Mouse (Mus musculus): ENCODE data around the gene Dusp1. TPM values are rescaled to one million over a fixed set of nuclear protein-coding genes. Genes with fewer than 3 reads are reported as not detected.

Gene Dusp1
- polyA plus RNA-seq, 1 experiment from 2014 or later, result 35.7 TPM

GRCm38 (mm10) chr17:26594171-26594570 lies 32.2 kb upstream of the Dusp1 start:
- DNase-seq (ENCODE audit: low spot score) (no peak), ATAC-seq (replicated peaks; ENCODE audit: low FRiP score) (no peak)
- no peak overlapping the region for H3K4me2 ChIP-seq (ENCODE audit: low read depth, low read length, severe bottlenecking)
- 87% methylated on average over 7 of the region's 7 CpGs for WGBS
- no peaks in the 10 kb centered on the region for H3K36me3 ChIP-seq (ENCODE audit: control insufficient read depth, insufficient read depth, low read length)
- no peaks in the 10 kb centered on the region for H3K27me3 ChIP-seq (ENCODE audit: control insufficient read depth, insufficient read depth, low read length)
- no peaks in the 10 kb centered on the region for H3K9me3 ChIP-seq (ENCODE audit: control insufficient read depth, low read length)
- no peak overlapping the region for H3K27ac ChIP-seq (ENCODE audit: low read depth, low read length)
- no peaks in the 10 kb centered on the region for H3K4me1 ChIP-seq (replicated peaks; ENCODE audit: control insufficient read depth, insufficient read depth, low read length)
- H3K9ac ChIP-seq (ENCODE audit: low read length), result no peak overlapping the region
- no peak overlapping the region for H3K4me3 ChIP-seq (ENCODE audit: low read depth, low read length)

GRCm38 (mm10) chr17:26593199-26593598 lies 31.3 kb upstream of the Dusp1 start:
- no peaks in the 10 kb centered on the region for H3K4me1 ChIP-seq (replicated peaks; ENCODE audit: control insufficient read depth, insufficient read depth, low read length)
- ATAC-seq (replicated peaks; ENCODE audit: low FRiP score) (no peak), DNase-seq (ENCODE audit: low spot score) (no peak)
- no peaks in the 10 kb centered on the region for H3K9me3 ChIP-seq (ENCODE audit: control insufficient read depth, low read length)
- no peak overlapping the region for H3K4me3 ChIP-seq (ENCODE audit: low read depth, low read length)
- H3K36me3 ChIP-seq (ENCODE audit: control insufficient read depth, insufficient read depth, low read length), result no peaks in the 10 kb centered on the region
- 93% methylated on average over 5 of the region's 5 CpGs for WGBS
- no peak overlapping the region for H3K4me2 ChIP-seq (ENCODE audit: low read depth, low read length, severe bottlenecking)
- no peak overlapping the region for H3K9ac ChIP-seq (ENCODE audit: low read length)
- H3K27me3 ChIP-seq (ENCODE audit: control insufficient read depth, insufficient read depth, low read length), result no peaks in the 10 kb centered on the region
- H3K27ac ChIP-seq (ENCODE audit: low read depth, low read length), result no peak overlapping the region

GRCm38 (mm10) chr17:26592510-26592909 lies 30.6 kb upstream of the Dusp1 start:
- Histone ChIP-seq H3K36me3 (ENCODE audit: control insufficient read depth, insufficient read depth, low read length) (no peaks in the 10 kb centered on the region), H3K27ac (ENCODE audit: low read depth, low read length) (no peak overlapping the region), H3K4me1 (replicated peaks; ENCODE audit: control insufficient read depth, insufficient read depth, low read length) (no peaks in the 10 kb centered on the region), H3K9me3 (ENCODE audit: control insufficient read depth, low read length) (no peaks in the 10 kb centered on the region), H3K27me3 (ENCODE audit: control insufficient read depth, insufficient read depth, low read length) (no peaks in the 10 kb centered on the region), H3K9ac (ENCODE audit: low read length) (no peak overlapping the region), H3K4me3 (ENCODE audit: low read depth, low read length) (no peak overlapping the region), H3K4me2 (ENCODE audit: low read depth, low read length, severe bottlenecking) (no peak overlapping the region)
- ATAC-seq (replicated peaks; ENCODE audit: low FRiP score), result no peak
- DNase-seq (ENCODE audit: low spot score), result no peak
- 93% methylated on average over 4 of the region's 4 CpGs for WGBS

GRCm38 (mm10) chr17:26587961-26588487 lies 26.1 kb upstream of the Dusp1 start:
- no peak for DNase-seq (ENCODE audit: low spot score)
- H3K9ac ChIP-seq (ENCODE audit: low read length), result no peak overlapping the region
- no peaks in the 10 kb centered on the region for H3K9me3 ChIP-seq (ENCODE audit: control insufficient read depth, low read length)
- no peak overlapping the region for H3K4me3 ChIP-seq (ENCODE audit: low read depth, low read length)
- WGBS, result 95% methylated on average over 12 of the region's 12 CpGs
- H3K36me3 ChIP-seq (ENCODE audit: control insufficient read depth, insufficient read depth, low read length), result no peaks in the 10 kb centered on the region
- H3K4me1 ChIP-seq (replicated peaks; ENCODE audit: control insufficient read depth, insufficient read depth, low read length), result no peaks in the 10 kb centered on the region; the same call in 1 of the 2 replicates
- H3K4me2 ChIP-seq (ENCODE audit: low read depth, low read length, severe bottlenecking), result no peak overlapping the region
- H3K27ac ChIP-seq (ENCODE audit: low read depth, low read length), result no peak overlapping the region
- no peaks in the 10 kb centered on the region for H3K27me3 ChIP-seq (ENCODE audit: control insufficient read depth, insufficient read depth, low read length)
- ATAC-seq (replicated peaks; ENCODE audit: low FRiP score), result no peak

- Histone ChIP-seq H3K4me2 (ENCODE audit: low read depth, low read length, severe bottlenecking) (no peak overlapping the region), H3K9me3 (ENCODE audit: control insufficient read depth, low read length) (no peaks in the 10 kb centered on the region), H3K4me1 (replicated peaks; ENCODE audit: control insufficient read depth, insufficient read depth, low read length) (no peaks in the 10 kb centered on the region; the same call in 1 of the 2 replicates), H3K36me3 (ENCODE audit: control insufficient read depth, insufficient read depth, low read length) (no peaks in the 10 kb centered on the region), H3K4me3 (ENCODE audit: low read depth, low read length) (no peak overlapping the region), H3K9ac (ENCODE audit: low read length) (no peak overlapping the region), H3K27ac (ENCODE audit: low read depth, low read length) (no peak overlapping the region; the same call in 1 of the 2 replicates), H3K27me3 (ENCODE audit: control insufficient read depth, insufficient read depth, low read length) (no peaks in the 10 kb centered on the region)
- DNase-seq (ENCODE audit: low spot score) (peak; percentile 58), ATAC-seq (replicated peaks; ENCODE audit: low FRiP score) (no peak)
- 73% methylated on average over 15 of the region's 15 CpGs for WGBS
Measured at GRCm38 (mm10) chr17:26584558-26585136, 22.7 kb upstream of the Dusp1 start.

GRCm38 (mm10) chr17:26584063-26584462 lies 22.1 kb upstream of the Dusp1 start:
- H3K36me3 ChIP-seq (ENCODE audit: control insufficient read depth, insufficient read depth, low read length), result no peaks in the 10 kb centered on the region
- H3K9ac ChIP-seq (ENCODE audit: low read length), result no peak overlapping the region
- ATAC-seq (replicated peaks; ENCODE audit: low FRiP score) (no peak), DNase-seq (ENCODE audit: low spot score) (no peak)
- no peaks in the 10 kb centered on the region for H3K9me3 ChIP-seq (ENCODE audit: control insufficient read depth, low read length)
- 90% methylated on average over 4 of the region's 4 CpGs for WGBS
- no peaks in the 10 kb centered on the region for H3K27me3 ChIP-seq (ENCODE audit: control insufficient read depth, insufficient read depth, low read length)
- no peak overlapping the region for H3K27ac ChIP-seq (ENCODE audit: low read depth, low read length)
- H3K4me2 ChIP-seq (ENCODE audit: low read depth, low read length, severe bottlenecking), result no peak overlapping the region
- no peak overlapping the region for H3K4me3 ChIP-seq (ENCODE audit: low read depth, low read length)
- no peaks in the 10 kb centered on the region; the same call in 1 of the 2 replicates for H3K4me1 ChIP-seq (replicated peaks; ENCODE audit: control insufficient read depth, insufficient read depth, low read length)

- Histone ChIP-seq H3K4me2 (ENCODE audit: low read depth, low read length, severe bottlenecking) (no peak overlapping the region), H3K4me3 (ENCODE audit: low read depth, low read length) (no peak overlapping the region), H3K27me3 (ENCODE audit: control insufficient read depth, insufficient read depth, low read length) (no peaks in the 10 kb centered on the region), H3K9me3 (ENCODE audit: control insufficient read depth, low read length) (no peaks in the 10 kb centered on the region), H3K36me3 (ENCODE audit: control insufficient read depth, insufficient read depth, low read length) (no peaks in the 10 kb centered on the region), H3K9ac (ENCODE audit: low read length) (no peak overlapping the region), H3K27ac (ENCODE audit: low read depth, low read length) (no peak overlapping the region), H3K4me1 (replicated peaks; ENCODE audit: control insufficient read depth, insufficient read depth, low read length) (no peaks in the 10 kb centered on the region; the same call in 1 of the 2 replicates)
- 91% methylated on average over 6 of the region's 6 CpGs for WGBS
- DNase-seq (ENCODE audit: low spot score) (no peak), ATAC-seq (replicated peaks; ENCODE audit: low FRiP score) (no peak)
Measured at GRCm38 (mm10) chr17:26583606-26584005, 21.7 kb upstream of the Dusp1 start.

GRCm38 (mm10) chr17:26583056-26583455 lies 21.1 kb upstream of the Dusp1 start:
- Histone ChIP-seq H3K27me3 (ENCODE audit: control insufficient read depth, insufficient read depth, low read length) (no peaks in the 10 kb centered on the region), H3K36me3 (ENCODE audit: control insufficient read depth, insufficient read depth, low read length) (no peaks in the 10 kb centered on the region)
- 95% methylated on average over 9 of the region's 9 CpGs for WGBS

GRCm38 (mm10) chr17:26582297-26582696 lies 20.4 kb upstream of the Dusp1 start:
- no peak overlapping the region for H3K27ac ChIP-seq (ENCODE audit: low read depth, low read length)
- H3K9me3 ChIP-seq (ENCODE audit: control insufficient read depth, low read length), result no peaks in the 10 kb centered on the region
- H3K9ac ChIP-seq (ENCODE audit: low read length), result no peak overlapping the region
- DNase-seq (ENCODE audit: low spot score) (no peak), ATAC-seq (replicated peaks; ENCODE audit: low FRiP score) (no peak)
- no peak overlapping the region for H3K4me2 ChIP-seq (ENCODE audit: low read depth, low read length, severe bottlenecking)
- H3K4me3 ChIP-seq (ENCODE audit: low read depth, low read length), result no peak overlapping the region
- H3K4me1 ChIP-seq (replicated peaks; ENCODE audit: control insufficient read depth, insufficient read depth, low read length), result no peaks in the 10 kb centered on the region; the same call in 1 of the 2 replicates
- no peaks in the 10 kb centered on the region for H3K27me3 ChIP-seq (ENCODE audit: control insufficient read depth, insufficient read depth, low read length)
- no peaks in the 10 kb centered on the region for H3K36me3 ChIP-seq (ENCODE audit: control insufficient read depth, insufficient read depth, low read length)
- 95% methylated on average over 5 of the region's 5 CpGs for WGBS

More at GRCm38 (mm10) chr17:26583056-26583455, 21.1 kb upstream of the Dusp1 start:
- Histone ChIP-seq H3K9ac (ENCODE audit: low read length) (no peak overlapping the region), H3K27ac (ENCODE audit: low read depth, low read length) (no peak overlapping the region), H3K4me1 (replicated peaks; ENCODE audit: control insufficient read depth, insufficient read depth, low read length) (no peaks in the 10 kb centered on the region; the same call in 1 of the 2 replicates), H3K9me3 (ENCODE audit: control insufficient read depth, low read length) (no peaks in the 10 kb centered on the region), H3K4me2 (ENCODE audit: low read depth, low read length, severe bottlenecking) (no peak overlapping the region), H3K4me3 (ENCODE audit: low read depth, low read length) (no peak overlapping the region)
- DNase-seq (ENCODE audit: low spot score), result no peak
- ATAC-seq (replicated peaks; ENCODE audit: low FRiP score), result no peak
